Mouse (Mus musculus): ENCODE measurements at regions not wholly inside any gene's neighbourhood (a gene's known extent, or its start where the extent isn't known, plus 50 kb on each side); places are given as distances from the start of the nearest gene placed in this dataset.
A peak's percentile ranks its signal among the peaks of the same experiment; 100 is the strongest.
"Not testable (repeated sequence)": the region's sequence is repeated elsewhere in the genome, so short reads cannot be mapped to it uniquely, and the experiment has no call there.

- H3K4me3 ChIP-seq: no peak overlapping the region
- H3K9me3 ChIP-seq: peaks cover 6% of the 10 kb centered on the region; the same call in 1 of the 2 replicates
- ATAC-seq (ENCODE audit: low FRiP score, low read depth): peak; percentile 60; the same call in 1 of the 2 replicates
- peaks cover 8% of the 10 kb centered on the region; the same call in 1 of the 2 replicates for H3K27me3 ChIP-seq
- H3K9ac ChIP-seq (replicated peaks): no peak overlapping the region
- H3K36me3 ChIP-seq: no peaks in the 10 kb centered on the region
- no peak overlapping the region for H3K27ac ChIP-seq (replicated peaks)
- H3K4me2 ChIP-seq (replicated peaks): no peak overlapping the region
- no peaks in the 10 kb centered on the region for H3K4me1 ChIP-seq
- WGBS: 51% methylated on average over 14 of the region's 14 CpGs
Observed at GRCm38 (mm10) chr7:116701466-116702342, 197.5 kb downstream of the Nucb2 start.

- Histone ChIP-seq H3K36me3 (no peaks in the 10 kb centered on the region), H3K4me1 (no peaks in the 10 kb centered on the region), H3K9me3 (peaks cover 6% of the 10 kb centered on the region; the same call in 1 of the 2 replicates), H3K4me2 (replicated peaks) (no peak overlapping the region), H3K9ac (replicated peaks) (no peak overlapping the region), H3K27ac (replicated peaks) (no peak overlapping the region), H3K4me3 (no peak overlapping the region), H3K27me3 (peaks cover 8% of the 10 kb centered on the region; the same call in 1 of the 2 replicates)
- no peak for ATAC-seq (ENCODE audit: low FRiP score, low read depth)
- WGBS: 78% methylated on average over 2 of the region's 2 CpGs
Observed at GRCm38 (mm10) chr7:116702596-116702995, 198.4 kb downstream of the Nucb2 start.

GRCm38 (mm10) chr7:116711541-116711940 is 207.4 kb downstream of the Nucb2 start:
- WGBS: 86% methylated on average over 2 of the region's 2 CpGs
- H3K27me3 ChIP-seq: no peaks in the 10 kb centered on the region

GRCm38 (mm10) chr7:116713200-116713599 is 209.0 kb downstream of the Nucb2 start:
- Histone ChIP-seq H3K27me3 (no peaks in the 10 kb centered on the region), H3K36me3 (no peaks in the 10 kb centered on the region), H3K27ac (replicated peaks) (no peak overlapping the region), H3K4me1 (no peaks in the 10 kb centered on the region), H3K9me3 (no peaks in the 10 kb centered on the region), H3K4me3 (no peak overlapping the region), H3K9ac (replicated peaks) (no peak overlapping the region), H3K4me2 (replicated peaks) (no peak overlapping the region)
- WGBS: 81% methylated on average over 8 of the region's 8 CpGs
- no peak for ATAC-seq (ENCODE audit: low FRiP score, low read depth)

More at GRCm38 (mm10) chr7:116711541-116711940, 207.4 kb downstream of the Nucb2 start:
- H3K4me2 ChIP-seq (replicated peaks): no peak overlapping the region
- no peaks in the 10 kb centered on the region for H3K36me3 ChIP-seq
- no peaks in the 10 kb centered on the region for H3K9me3 ChIP-seq
- H3K27ac ChIP-seq (replicated peaks): no peak overlapping the region
- H3K9ac ChIP-seq (replicated peaks): no peak overlapping the region
- H3K4me3 ChIP-seq: no peak overlapping the region
- no peak for ATAC-seq (ENCODE audit: low FRiP score, low read depth)
- H3K4me1 ChIP-seq: no peaks in the 10 kb centered on the region

GRCm38 (mm10) chr7:116715234-116716046 is 211.3 kb downstream of the Nucb2 start:
- ATAC-seq (ENCODE audit: low FRiP score, low read depth): no peak
- WGBS: 68% methylated on average over 10 of the region's 10 CpGs
- H3K4me3 ChIP-seq: no peak overlapping the region
- H3K9ac ChIP-seq (replicated peaks): no peak overlapping the region
- no peaks in the 10 kb centered on the region for H3K36me3 ChIP-seq
- H3K4me2 ChIP-seq (replicated peaks): no peak overlapping the region
- H3K9me3 ChIP-seq: no peaks in the 10 kb centered on the region
- H3K4me1 ChIP-seq: no peaks in the 10 kb centered on the region
- H3K27ac ChIP-seq (replicated peaks): no peak overlapping the region
- no peaks in the 10 kb centered on the region for H3K27me3 ChIP-seq

GRCm38 (mm10) chr7:116728379-116728778 is 224.2 kb downstream of the Nucb2 start:
- ATAC-seq (ENCODE audit: low FRiP score, low read depth): no peak
- H3K9me3 ChIP-seq: no peaks in the 10 kb centered on the region
- H3K27me3 ChIP-seq: no peaks in the 10 kb centered on the region
- no peak overlapping the region for H3K9ac ChIP-seq (replicated peaks)
- no peak overlapping the region for H3K4me2 ChIP-seq (replicated peaks)
- H3K36me3 ChIP-seq: no peaks in the 10 kb centered on the region
- no peaks in the 10 kb centered on the region for H3K4me1 ChIP-seq
- H3K27ac ChIP-seq (replicated peaks): no peak overlapping the region
- H3K4me3 ChIP-seq: no peak overlapping the region
- WGBS: 73% methylated on average over 2 of the region's 2 CpGs

- Histone ChIP-seq H3K9me3 (no peaks in the 10 kb centered on the region), H3K9ac (replicated peaks) (no peak overlapping the region), H3K36me3 (no peaks in the 10 kb centered on the region), H3K4me2 (replicated peaks) (no peak overlapping the region), H3K4me1 (no peaks in the 10 kb centered on the region), H3K27me3 (no peaks in the 10 kb centered on the region), H3K4me3 (no peak overlapping the region), H3K27ac (replicated peaks) (no peak overlapping the region)
- no peak for ATAC-seq (ENCODE audit: low FRiP score, low read depth)
- 73% methylated on average over 4 of the region's 4 CpGs for WGBS
Observed at GRCm38 (mm10) chr7:116729795-116730194, 225.6 kb downstream of the Nucb2 start.

GRCm38 (mm10) chr7:116735676-116736075 is 231.5 kb downstream of the Nucb2 start:
- no peaks in the 10 kb centered on the region for H3K4me1 ChIP-seq
- H3K4me3 ChIP-seq: no peak overlapping the region
- no peak overlapping the region for H3K9ac ChIP-seq (replicated peaks)
- no peak overlapping the region for H3K27ac ChIP-seq (replicated peaks)
- no peaks in the 10 kb centered on the region for H3K27me3 ChIP-seq
- H3K4me2 ChIP-seq (replicated peaks): no peak overlapping the region
- no peaks in the 10 kb centered on the region for H3K36me3 ChIP-seq
- WGBS: 77% methylated on average over 3 of the region's 3 CpGs
- no peak for ATAC-seq (ENCODE audit: low FRiP score, low read depth)
- H3K9me3 ChIP-seq: no peaks in the 10 kb centered on the region

- Histone ChIP-seq H3K9ac (replicated peaks) (no peak overlapping the region), H3K27me3 (no peaks in the 10 kb centered on the region), H3K4me3 (no peak overlapping the region), H3K9me3 (no peaks in the 10 kb centered on the region), H3K4me1 (no peaks in the 10 kb centered on the region), H3K36me3 (no peaks in the 10 kb centered on the region), H3K27ac (replicated peaks) (no peak overlapping the region), H3K4me2 (replicated peaks) (no peak overlapping the region)
- no peak for ATAC-seq (ENCODE audit: low FRiP score, low read depth)
- WGBS: 73% methylated on average over 4 of the region's 4 CpGs
Observed at GRCm38 (mm10) chr7:116736333-116736732, 232.2 kb downstream of the Nucb2 start.

GRCm38 (mm10) chr7:116738009-116738408 is 233.8 kb downstream of the Nucb2 start:
- H3K4me1 ChIP-seq: no peaks in the 10 kb centered on the region
- no peak overlapping the region for H3K9ac ChIP-seq (replicated peaks)
- 81% methylated on average over 4 of the region's 4 CpGs for WGBS
- no peak overlapping the region for H3K4me2 ChIP-seq (replicated peaks)
- no peaks in the 10 kb centered on the region for H3K27me3 ChIP-seq
- ATAC-seq (ENCODE audit: low FRiP score, low read depth): no peak
- no peaks in the 10 kb centered on the region for H3K36me3 ChIP-seq
- no peak overlapping the region for H3K4me3 ChIP-seq
- no peak overlapping the region for H3K27ac ChIP-seq (replicated peaks)
- H3K9me3 ChIP-seq: no peaks in the 10 kb centered on the region

GRCm38 (mm10) chr7:116754556-116754955 is 250.4 kb downstream of the Nucb2 start:
- Histone ChIP-seq H3K36me3 (no peaks in the 10 kb centered on the region), H3K9me3 (no peaks in the 10 kb centered on the region), H3K4me1 (no peaks in the 10 kb centered on the region), H3K27me3 (no peaks in the 10 kb centered on the region), H3K9ac (replicated peaks) (no peak overlapping the region), H3K4me2 (replicated peaks) (no peak overlapping the region), H3K4me3 (no peak overlapping the region), H3K27ac (replicated peaks) (no peak overlapping the region)
- ATAC-seq (ENCODE audit: low FRiP score, low read depth): no peak

GRCm38 (mm10) chr7:116792181-116792580 is 288.0 kb downstream of the Nucb2 start:
- not testable (repeated sequence) for H3K4me3 ChIP-seq; H3K9ac ChIP-seq (replicated peaks); H3K4me2 ChIP-seq (replicated peaks); H3K4me1 ChIP-seq; H3K27me3 ChIP-seq; H3K36me3 ChIP-seq; H3K9me3 ChIP-seq; H3K27ac ChIP-seq (replicated peaks); ATAC-seq (ENCODE audit: low FRiP score, low read depth)
- WGBS: 91% methylated on average over 19 of the region's 19 CpGs

Measured in midbrain, embryonic 12.5 days (tissue).